Mouse (Mus musculus) brown adipose tissue, adult 24 weeks (tissue): ENCODE measurements at regions not wholly inside any gene's neighbourhood (a gene's known extent, or its start where the extent isn't known, plus 50 kb on each side); places are given as distances from the start of the nearest gene placed in this dataset.
"Not testable (repeated sequence)": the region's sequence is repeated elsewhere in the genome, so short reads cannot be mapped to it uniquely, and the experiment has no call there.

ENCODE experiments used
- H3K27ac ChIP-seq: fragments of 200-500 bp; replicated peaks from 2 replicates; pipeline ENCODE4 v1.5.1; 2012; ENCODE audit warnings: low read depth, mild to moderate bottlenecking, low read length
- H3K4me1 ChIP-seq: fragments of 200-500 bp; 2 replicates; pipeline ENCODE4 v1.6.1; 2012; ENCODE audit warnings: low read length, mixed read lengths; ENCODE audit not compliant: control insufficient read depth, insufficient read depth, insufficient read length
- H3K4me3 ChIP-seq: fragments of 200-500 bp; 2 replicates; pipeline ENCODE4 v1.5.1; 2012; ENCODE audit warnings: low read depth, mild to moderate bottlenecking, low read length, moderate library complexity; ENCODE audit not compliant: insufficient read depth

GRCm38 (mm10) chr5:77783953-77784352 is 376.1 kb upstream of the Igfbp7 start:
- H3K4me1 ChIP-seq = no peaks in the 10 kb centered on the region
- no peak overlapping the region for H3K4me3 ChIP-seq
- no peak overlapping the region for H3K27ac ChIP-seq

GRCm38 (mm10) chr5:77762426-77763042 is 354.7 kb upstream of the Igfbp7 start:
- Histone ChIP-seq H3K4me1 (no peaks in the 10 kb centered on the region), H3K4me3 (no peak overlapping the region), H3K27ac (no peak overlapping the region)

GRCm38 (mm10) chr5:77762013-77762412 is 354.2 kb upstream of the Igfbp7 start:
- no peak overlapping the region for H3K27ac ChIP-seq
- no peak overlapping the region for H3K4me3 ChIP-seq
- H3K4me1 ChIP-seq = no peaks in the 10 kb centered on the region

- Histone ChIP-seq H3K27ac (no peak overlapping the region), H3K4me1 (no peaks in the 10 kb centered on the region), H3K4me3 (no peak overlapping the region)
Observed at GRCm38 (mm10) chr5:77748933-77749332, 341.1 kb upstream of the Igfbp7 start.

GRCm38 (mm10) chr5:77746604-77747003 is 338.8 kb upstream of the Igfbp7 start:
- H3K4me3 ChIP-seq = no peak overlapping the region

GRCm38 (mm10) chr5:77743467-77743866 is 335.6 kb upstream of the Igfbp7 start:
- H3K27ac ChIP-seq = no peak overlapping the region
- H3K4me3 ChIP-seq = no peak overlapping the region
- no peaks in the 10 kb centered on the region for H3K4me1 ChIP-seq

More at GRCm38 (mm10) chr5:77746604-77747003, 338.8 kb upstream of the Igfbp7 start:
- Histone ChIP-seq H3K27ac (no peak overlapping the region), H3K4me1 (no peaks in the 10 kb centered on the region)

- not testable (repeated sequence) for H3K4me3 ChIP-seq, H3K4me1 ChIP-seq, H3K27ac ChIP-seq
Observed at GRCm38 (mm10) chr5:77730286-77730685, 322.4 kb upstream of the Igfbp7 start.

GRCm38 (mm10) chr5:77681592-77681991 is 273.8 kb upstream of the Igfbp7 start:
- H3K4me1 ChIP-seq = no peaks in the 10 kb centered on the region
- H3K27ac ChIP-seq = no peak overlapping the region
- no peak overlapping the region for H3K4me3 ChIP-seq

- H3K27ac ChIP-seq = no peak overlapping the region
- H3K4me1 ChIP-seq = no peaks in the 10 kb centered on the region
- H3K4me3 ChIP-seq = no peak overlapping the region
Observed at GRCm38 (mm10) chr5:77672073-77672924, 264.5 kb upstream of the Igfbp7 start.

- no peak overlapping the region for H3K27ac ChIP-seq
- H3K4me1 ChIP-seq = no peaks in the 10 kb centered on the region
- H3K4me3 ChIP-seq = no peak overlapping the region
Observed at GRCm38 (mm10) chr5:77663096-77663495, 255.3 kb upstream of the Igfbp7 start.

GRCm38 (mm10) chr5:77659016-77659415 is 251.2 kb upstream of the Igfbp7 start:
- no peaks in the 10 kb centered on the region for H3K4me1 ChIP-seq

GRCm38 (mm10) chr5:77644651-77645050 is 236.8 kb upstream of the Igfbp7 start:
- H3K4me1 ChIP-seq = no peaks in the 10 kb centered on the region
- no peak overlapping the region for H3K27ac ChIP-seq
- no peak overlapping the region for H3K4me3 ChIP-seq

More at GRCm38 (mm10) chr5:77659016-77659415, 251.2 kb upstream of the Igfbp7 start:
- Histone ChIP-seq H3K27ac (no peak overlapping the region), H3K4me3 (no peak overlapping the region)

- no peak overlapping the region for H3K27ac ChIP-seq
- no peaks in the 10 kb centered on the region for H3K4me1 ChIP-seq
- H3K4me3 ChIP-seq = no peak overlapping the region
Observed at GRCm38 (mm10) chr5:77620402-77620801, 212.6 kb upstream of the Igfbp7 start.

- Histone ChIP-seq H3K4me1 (no peaks in the 10 kb centered on the region), H3K27ac (no peak overlapping the region), H3K4me3 (no peak overlapping the region)
Observed at GRCm38 (mm10) chr5:77610496-77610895, 202.7 kb upstream of the Igfbp7 start.

GRCm38 (mm10) chr5:77594719-77595118 is 186.9 kb upstream of the Igfbp7 start:
- Histone ChIP-seq H3K27ac (no peak overlapping the region), H3K4me3 (no peak overlapping the region), H3K4me1 (no peaks in the 10 kb centered on the region)

GRCm38 (mm10) chr5:77589252-77589651 is 181.4 kb upstream of the Igfbp7 start:
- no peaks in the 10 kb centered on the region for H3K4me1 ChIP-seq
- no peak overlapping the region for H3K27ac ChIP-seq
- no peak overlapping the region for H3K4me3 ChIP-seq
